Mouse (Mus musculus): ENCODE measurements around the gene Ptn. TPM values are rescaled to one million over a fixed set of nuclear protein-coding genes. Genes with fewer than 3 reads are reported as not detected.

Gene Ptn
- total RNA-seq, 2 experiments from 2014 or later: 1.8 TPM; not detected in 1

- no peak for ATAC-seq (replicated peaks; ENCODE audit: low FRiP score, low TSS enrichment, poor library complexity, severe bottlenecking)
Observed at GRCm38 (mm10) chr6:36818281-36819018, 8.4 kb upstream of the Ptn start.

GRCm38 (mm10) chr6:36816666-36817065 is 6.6 kb upstream of the Ptn start:
- no peak for ATAC-seq (replicated peaks; ENCODE audit: low FRiP score, low TSS enrichment, poor library complexity, severe bottlenecking)

GRCm38 (mm10) chr6:36815992-36816391 is 6.0 kb upstream of the Ptn start:
- ATAC-seq (replicated peaks; ENCODE audit: low FRiP score, low TSS enrichment, poor library complexity, severe bottlenecking): no peak

GRCm38 (mm10) chr6:36812666-36813515 is 2.9 kb upstream of the Ptn start:
- no peak for ATAC-seq (replicated peaks; ENCODE audit: low FRiP score, low TSS enrichment, poor library complexity, severe bottlenecking)

GRCm38 (mm10) chr6:36810448-36810847 is 428 bp upstream of the Ptn start:
- no peak for ATAC-seq (replicated peaks; ENCODE audit: low FRiP score, low TSS enrichment, poor library complexity, severe bottlenecking)

GRCm38 (mm10) chr6:36809311-36809726 is 701 bp downstream of the Ptn start:
- no peak for ATAC-seq (replicated peaks; ENCODE audit: low FRiP score, low TSS enrichment, poor library complexity, severe bottlenecking)

GRCm38 (mm10) chr6:36808306-36809058 is 1.5 kb downstream of the Ptn start:
- no peak for ATAC-seq (replicated peaks; ENCODE audit: low FRiP score, low TSS enrichment, poor library complexity, severe bottlenecking)

- no peak for ATAC-seq (replicated peaks; ENCODE audit: low FRiP score, low TSS enrichment, poor library complexity, severe bottlenecking)
Observed at GRCm38 (mm10) chr6:36806906-36807305, 3.1 kb downstream of the Ptn start.

- ATAC-seq (replicated peaks; ENCODE audit: low FRiP score, low TSS enrichment, poor library complexity, severe bottlenecking): no peak
Observed at GRCm38 (mm10) chr6:36800309-36800946, 9.6 kb downstream of the Ptn start.

- no peak for ATAC-seq (replicated peaks; ENCODE audit: low FRiP score, low TSS enrichment, poor library complexity, severe bottlenecking)
Observed at GRCm38 (mm10) chr6:36797066-36797655, 12.9 kb downstream of the Ptn start.

- ATAC-seq (replicated peaks; ENCODE audit: low FRiP score, low TSS enrichment, poor library complexity, severe bottlenecking): no peak
Observed at GRCm38 (mm10) chr6:36794535-36794934, 15.5 kb downstream of the Ptn start.

GRCm38 (mm10) chr6:36793775-36794174 is 16.2 kb downstream of the Ptn start:
- ATAC-seq (replicated peaks; ENCODE audit: low FRiP score, low TSS enrichment, poor library complexity, severe bottlenecking): no peak

- ATAC-seq (replicated peaks; ENCODE audit: low FRiP score, low TSS enrichment, poor library complexity, severe bottlenecking): no peak
Observed at GRCm38 (mm10) chr6:36789261-36789660, 20.8 kb downstream of the Ptn start.

GRCm38 (mm10) chr6:36788576-36789191 is 21.3 kb downstream of the Ptn start:
- no peak for ATAC-seq (replicated peaks; ENCODE audit: low FRiP score, low TSS enrichment, poor library complexity, severe bottlenecking)

- no peak for ATAC-seq (replicated peaks; ENCODE audit: low FRiP score, low TSS enrichment, poor library complexity, severe bottlenecking)
Observed at GRCm38 (mm10) chr6:36784682-36785208, 25.3 kb downstream of the Ptn start.

- ATAC-seq (replicated peaks; ENCODE audit: low FRiP score, low TSS enrichment, poor library complexity, severe bottlenecking): no peak
Observed at GRCm38 (mm10) chr6:36782481-36782880, 27.5 kb downstream of the Ptn start.

- no peak for ATAC-seq (replicated peaks; ENCODE audit: low FRiP score, low TSS enrichment, poor library complexity, severe bottlenecking)
Observed at GRCm38 (mm10) chr6:36777567-36778337, 32.3 kb downstream of the Ptn start.

- ATAC-seq (replicated peaks; ENCODE audit: low FRiP score, low TSS enrichment, poor library complexity, severe bottlenecking): no peak
Observed at GRCm38 (mm10) chr6:36777039-36777438, 33.0 kb downstream of the Ptn start.

All from megakaryocyte-erythroid progenitor cell, adult 5-6 weeks (primary cell).